Mouse (Mus musculus) embryonic facial prominence, embryonic 12.5 days (tissue): ENCODE results near the gene Atf6. TPM values are rescaled to one million over a fixed set of nuclear protein-coding genes. Genes with fewer than 3 reads are reported as not detected.
A peak's percentile ranks its signal among the peaks of the same experiment; 100 is the strongest.

Source experiments
- ATAC-seq: fragments of 200-750 bp; cut with Nextera tagmentation; 2 replicates; pipeline ENCODE4 v1.8.0; 2017; ENCODE audit not compliant: insufficient number of reproducible peaks, insufficient read depth, low FRiP score, low TSS enrichment
- H3K27ac ChIP-seq: fragments of 300-500 bp; sonication (generic); 2 replicates; pipeline ENCODE4 v1.5.1; 2016; ENCODE audit warnings: mild to moderate bottlenecking
- H3K27me3 ChIP-seq: fragments of 300-500 bp; sonication (generic); 2 replicates; pipeline ENCODE4 v1.6.1; 2016; ENCODE audit warnings: mild to moderate bottlenecking, moderate library complexity
- H3K36me3 ChIP-seq: fragments of 300-500 bp; sonication (generic); 2 replicates; pipeline ENCODE4 v1.6.1; 2016; ENCODE audit warnings: mild to moderate bottlenecking
- H3K4me1 ChIP-seq: fragments of 300-500 bp; sonication (generic); 2 replicates; pipeline ENCODE4 v1.6.1; 2016
- H3K4me2 ChIP-seq: fragments of 300-500 bp; sonication (generic); replicated peaks from 2 replicates; pipeline ENCODE4 v1.6.1; 2016; ENCODE audit warnings: mild to moderate bottlenecking, moderate library complexity
- H3K4me3 ChIP-seq: fragments of 300-500 bp; sonication (generic); 2 replicates; pipeline ENCODE4 v1.5.1; 2016; ENCODE audit warnings: mild to moderate bottlenecking
- H3K9ac ChIP-seq: fragments of 300-500 bp; sonication (generic); 2 replicates; pipeline ENCODE4 v1.6.1; 2016; ENCODE audit warnings: mild to moderate bottlenecking, moderate library complexity
- H3K9me3 ChIP-seq: fragments of 300-500 bp; sonication (generic); 2 replicates; pipeline ENCODE4 v1.6.1; 2016; ENCODE audit warnings: mild to moderate bottlenecking, moderate library complexity
- WGBS: fragments of 180-500 bp; shearing (Covaris S2); methylation state at CpG from one replicate; pipeline ENCODE4 v1.1.7; 2016; 5-methylcytosine and 5-hydroxymethylcytosine counted together
- polyA plus RNA-seq: library from polyadenylated mRNA; unstranded; fragments of >200 nt; fragmentation: Nextera tagmentation; extraction: Ambion mirVana; gene quantifications from 2 replicates; pipeline ENCODE4 v1.2.1, GENCODE M21; 2016

Gene Atf6
- polyA plus RNA-seq, 1 experiment from 2014 or later = 9.1 TPM

DNA sequence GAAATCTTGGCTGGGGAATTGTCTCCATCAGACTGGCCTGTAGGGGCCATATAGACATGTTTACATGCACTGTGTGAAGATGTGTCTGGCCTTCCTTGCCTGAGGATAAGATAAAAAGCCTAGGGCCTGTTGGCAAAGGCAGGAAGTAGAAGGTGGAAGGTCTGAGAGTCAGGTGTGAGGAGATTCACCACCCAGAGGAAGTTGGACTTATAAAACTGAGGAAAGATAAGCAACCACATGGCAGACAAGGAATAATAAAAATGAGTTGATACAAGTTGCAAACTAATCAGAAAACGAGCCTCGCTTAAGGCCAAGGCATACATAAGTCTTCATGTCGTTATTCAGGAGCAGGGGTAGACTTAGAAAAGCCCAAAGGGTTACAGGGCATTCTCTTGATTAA is 8.1 kb upstream of the Atf6 start:
- H3K4me1 ChIP-seq = no peaks in the 10 kb centered on the region
- H3K9ac ChIP-seq = no peak overlapping the region
- H3K27me3 ChIP-seq = no peaks in the 10 kb centered on the region
- no peak overlapping the region for H3K4me3 ChIP-seq
- H3K36me3 ChIP-seq = peaks cover 49% of the 10 kb centered on the region
- H3K27ac ChIP-seq = no peak overlapping the region
- H3K4me2 ChIP-seq = no peak overlapping the region
- no peak for ATAC-seq
- H3K9me3 ChIP-seq = no peaks in the 10 kb centered on the region
- 88% methylated on average over 3 of the region's 3 CpGs for WGBS

DNA sequence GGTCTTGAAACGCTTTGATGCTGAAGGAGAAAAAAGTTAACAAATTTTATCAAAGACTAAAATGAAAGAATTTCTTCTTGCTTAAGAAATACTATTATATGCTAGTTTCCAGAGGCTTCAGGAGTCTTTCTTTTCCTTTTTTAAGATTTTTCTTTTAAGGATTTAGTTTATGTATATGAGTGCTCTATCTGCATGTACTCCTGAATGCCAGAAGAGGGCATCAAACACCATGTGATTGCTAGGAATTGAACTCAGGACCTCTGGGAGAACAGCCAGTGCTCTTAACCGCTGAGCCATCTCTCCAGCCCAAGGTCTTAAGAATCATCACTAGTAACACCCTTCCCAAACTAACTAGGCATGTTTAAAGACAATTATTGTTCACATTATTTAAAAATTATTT is 4.4 kb upstream of the Atf6 start:
- Histone ChIP-seq H3K4me3 (no peak overlapping the region), H3K9me3 (no peaks in the 10 kb centered on the region), H3K27ac (no peak overlapping the region), H3K27me3 (no peaks in the 10 kb centered on the region), H3K4me1 (peaks cover 2% of the 10 kb centered on the region; the same call in 1 of the 2 replicates), H3K36me3 (peaks cover 32% of the 10 kb centered on the region), H3K4me2 (no peak overlapping the region), H3K9ac (no peak overlapping the region)
- 90% methylated on average over 2 of the region's 2 CpGs for WGBS
- ATAC-seq = no peak

DNA sequence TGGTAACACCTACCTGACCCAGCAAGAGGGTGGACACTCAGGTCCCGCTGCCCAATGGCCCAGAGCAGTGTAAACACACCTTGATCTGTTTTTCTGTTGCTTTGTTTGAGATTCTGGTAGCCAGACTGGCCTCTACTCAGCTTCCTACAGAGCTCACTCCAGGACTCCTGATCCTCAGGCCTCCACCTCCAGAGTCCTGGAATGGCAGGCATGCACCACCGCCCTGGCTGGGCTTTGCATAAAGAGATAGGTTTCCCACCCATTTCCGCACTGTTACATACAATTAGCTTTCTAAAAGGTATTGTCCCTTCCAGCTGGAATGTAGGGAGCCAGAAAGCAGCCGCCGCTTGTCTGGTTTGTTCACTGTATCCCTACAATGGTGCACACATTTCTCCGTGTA is 3.8 kb upstream of the Atf6 start:
- no peak for ATAC-seq
- Histone ChIP-seq H3K9me3 (no peaks in the 10 kb centered on the region), H3K4me1 (peaks cover 6% of the 10 kb centered on the region; the same call in 1 of the 2 replicates), H3K9ac (no peak overlapping the region), H3K4me2 (no peak overlapping the region), H3K27ac (no peak overlapping the region), H3K36me3 (peaks cover 26% of the 10 kb centered on the region), H3K4me3 (no peak overlapping the region), H3K27me3 (no peaks in the 10 kb centered on the region)
- 87% methylated on average over 6 of the region's 6 CpGs for WGBS

DNA sequence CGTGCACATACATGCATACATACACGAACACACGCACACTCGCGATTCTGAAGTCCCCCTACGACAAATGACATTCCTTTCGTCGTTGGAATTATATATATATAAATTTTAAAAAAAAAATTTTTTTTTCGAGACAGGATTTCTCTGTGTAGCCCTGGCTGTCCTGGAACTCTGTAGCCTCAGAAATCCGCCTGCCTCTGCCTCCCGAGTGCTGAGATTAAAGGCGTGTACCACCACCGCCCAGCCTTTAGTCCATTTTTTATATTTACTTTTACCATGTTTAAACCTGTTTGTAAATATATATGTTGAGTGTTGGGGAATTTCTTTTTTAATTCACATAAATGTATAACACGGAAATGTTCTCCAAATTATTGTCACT is 1.3 kb upstream of the Atf6 start:
- Histone ChIP-seq H3K9me3 (no peaks in the 10 kb centered on the region), H3K27me3 (no peaks in the 10 kb centered on the region), H3K4me3 (peak overlapping the region; percentile 93), H3K9ac (peak overlapping the region; percentile 47), H3K36me3 (peaks cover 14% of the 10 kb centered on the region), H3K4me1 (peaks cover 6% of the 10 kb centered on the region; the same call in 1 of the 2 replicates), H3K27ac (no peak overlapping the region), H3K4me2 (peak overlapping the region; percentile 84)
- ATAC-seq = no peak
- WGBS = 16% methylated on average over 14 of the region's 14 CpGs

DNA sequence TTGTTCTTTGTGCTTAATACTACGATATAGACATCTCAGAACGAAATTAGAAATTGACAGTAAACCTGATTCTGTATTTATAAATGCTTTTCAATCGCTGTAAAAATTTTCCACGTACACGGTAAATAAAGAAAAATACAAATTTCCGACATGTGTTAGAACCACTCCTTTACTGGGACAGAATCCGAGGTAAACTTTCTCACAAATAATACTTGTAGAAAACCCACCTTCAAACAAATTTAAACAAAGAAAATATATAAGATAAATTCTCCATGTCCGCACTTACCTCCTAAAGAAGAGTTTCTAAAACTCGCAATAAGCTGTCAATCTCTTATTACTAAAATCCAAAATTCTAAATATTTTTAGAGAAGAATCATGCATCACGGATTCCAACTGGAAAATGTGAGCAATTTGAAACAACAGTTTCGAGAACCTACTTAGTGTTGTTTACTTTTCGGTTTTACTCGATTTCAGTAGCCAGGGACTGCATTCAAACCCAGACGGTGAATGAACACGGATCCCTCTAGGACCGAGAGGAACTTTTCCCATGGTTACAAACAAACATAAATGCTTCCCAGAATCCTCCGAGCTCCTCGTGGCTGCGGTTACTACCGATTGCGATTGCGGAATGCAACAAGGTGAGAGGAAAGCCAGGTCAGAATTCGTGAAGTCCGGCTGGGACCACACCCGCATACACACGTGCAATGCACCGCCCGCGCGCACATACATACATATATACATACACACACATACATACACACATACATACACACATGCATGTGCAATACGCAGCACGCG is 735 bp upstream of the Atf6 start:
- under 1% methylated on average over 33 of the region's 33 CpGs for WGBS

DNA sequence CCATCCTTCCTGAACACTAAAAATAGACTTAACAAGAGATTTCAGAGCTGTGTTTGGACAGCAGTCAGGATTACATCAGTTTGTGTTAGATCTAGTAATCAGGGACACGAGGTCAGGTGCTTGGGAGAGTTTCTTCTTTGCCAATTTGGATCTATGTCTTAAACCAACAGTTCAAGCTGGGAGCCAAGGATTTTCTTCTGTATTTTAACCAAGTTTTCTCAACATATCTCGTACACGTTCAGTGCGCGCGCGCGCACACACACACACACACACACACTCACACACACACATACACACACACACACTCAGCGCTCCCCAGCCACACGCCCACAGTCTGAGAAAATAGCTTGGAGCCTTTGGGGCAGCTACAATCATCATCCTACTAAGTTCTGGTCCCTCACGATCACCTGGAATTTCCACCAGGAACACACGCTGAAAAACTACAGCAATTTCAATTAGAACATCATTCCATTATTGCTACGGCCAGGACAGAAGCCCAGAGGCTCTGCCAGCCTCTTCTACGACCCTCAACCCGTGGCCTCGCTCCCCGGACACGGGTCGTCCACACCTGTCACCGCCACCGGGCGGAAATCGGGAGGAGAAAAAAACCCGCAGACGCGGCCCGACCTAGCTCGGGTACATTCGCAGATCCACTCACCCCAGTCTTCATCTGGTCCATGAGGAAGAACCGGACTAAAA is 430 bp downstream of the Atf6 start:
- H3K27ac ChIP-seq = peak overlapping the region; percentile 73
- WGBS = 4% methylated on average over 30 of the region's 30 CpGs
- no peaks in the 10 kb centered on the region for H3K27me3 ChIP-seq
- no peaks in the 10 kb centered on the region for H3K9me3 ChIP-seq
- H3K4me1 ChIP-seq = peaks cover 6% of the 10 kb centered on the region; the same call in 1 of the 2 replicates
- peak overlapping the region; percentile 93 for H3K4me3 ChIP-seq
- H3K9ac ChIP-seq = peak overlapping the region; percentile 75
- H3K4me2 ChIP-seq = peak overlapping the region; percentile 84
- ATAC-seq = peak; percentile 30; the same call in 1 of the 2 replicates
- peaks cover 7% of the 10 kb centered on the region; the same call in 1 of the 2 replicates for H3K36me3 ChIP-seq

More for the DNA sequence above, 735 bp upstream of the Atf6 start:
- no peaks in the 10 kb centered on the region for H3K27me3 ChIP-seq
- no peaks in the 10 kb centered on the region for H3K9me3 ChIP-seq
- H3K36me3 ChIP-seq = peaks cover 14% of the 10 kb centered on the region
- H3K27ac ChIP-seq = no peak overlapping the region
- H3K4me3 ChIP-seq = peak overlapping the region; percentile 93
- peak; percentile 76 for ATAC-seq
- peak overlapping the region; percentile 75 for H3K9ac ChIP-seq
- H3K4me1 ChIP-seq = peaks cover 6% of the 10 kb centered on the region; the same call in 1 of the 2 replicates
- H3K4me2 ChIP-seq = peak overlapping the region; percentile 84

DNA sequence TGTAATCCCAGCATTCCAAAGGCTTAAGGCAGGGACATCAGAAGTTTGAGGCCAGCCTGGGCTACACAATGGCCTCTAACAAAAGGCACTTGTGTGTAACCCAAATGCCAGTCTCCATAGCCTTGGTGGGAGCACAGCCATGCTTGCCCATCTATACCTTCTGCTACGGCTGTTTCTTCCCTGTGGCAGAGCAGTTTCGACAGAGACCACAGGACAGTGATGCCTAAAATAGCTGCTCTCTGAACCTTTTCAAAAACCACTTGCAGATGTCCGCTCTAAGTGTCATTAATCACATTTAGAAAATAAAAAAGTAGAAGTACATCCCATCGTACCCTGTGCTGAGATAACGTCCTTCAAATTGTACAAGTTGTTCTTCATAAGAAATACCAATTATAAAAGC is 2.2 kb downstream of the Atf6 start:
- no peaks in the 10 kb centered on the region for H3K27me3 ChIP-seq
- WGBS = 81% methylated on average over 5 of the region's 5 CpGs
- H3K27ac ChIP-seq = no peak overlapping the region
- no peak overlapping the region for H3K4me2 ChIP-seq
- no peak overlapping the region for H3K4me3 ChIP-seq
- H3K4me1 ChIP-seq = peaks cover 6% of the 10 kb centered on the region; the same call in 1 of the 2 replicates
- no peaks in the 10 kb centered on the region for H3K9me3 ChIP-seq
- H3K36me3 ChIP-seq = no peaks in the 10 kb centered on the region
- no peak for ATAC-seq
- H3K9ac ChIP-seq = no peak overlapping the region

DNA sequence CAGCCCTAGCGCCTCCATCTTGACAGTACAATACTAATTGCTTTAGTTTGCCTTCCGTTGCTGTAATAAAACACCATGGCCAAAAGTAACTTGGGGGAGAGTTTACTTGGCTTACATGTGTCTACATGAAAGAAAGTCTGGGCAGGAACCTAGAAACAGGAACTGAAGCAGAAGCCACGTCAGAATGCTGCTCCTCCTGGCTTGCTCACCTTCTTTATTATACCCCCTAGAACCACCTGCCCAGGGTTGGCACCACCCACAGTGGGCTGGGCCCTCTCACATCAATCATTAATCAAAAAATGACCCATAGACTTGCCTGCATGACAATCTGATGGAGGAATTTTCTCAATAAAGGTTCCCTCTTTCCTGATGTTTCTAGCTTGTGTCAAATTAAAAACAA is 2.8 kb downstream of the Atf6 start:
- Histone ChIP-seq H3K9me3 (no peaks in the 10 kb centered on the region), H3K4me1 (peaks cover 6% of the 10 kb centered on the region; the same call in 1 of the 2 replicates), H3K4me3 (no peak overlapping the region), H3K27me3 (no peaks in the 10 kb centered on the region), H3K27ac (no peak overlapping the region), H3K9ac (no peak overlapping the region), H3K4me2 (no peak overlapping the region), H3K36me3 (no peaks in the 10 kb centered on the region)
- ATAC-seq = no peak
- WGBS = 86% methylated on average over 3 of the region's 3 CpGs

DNA sequence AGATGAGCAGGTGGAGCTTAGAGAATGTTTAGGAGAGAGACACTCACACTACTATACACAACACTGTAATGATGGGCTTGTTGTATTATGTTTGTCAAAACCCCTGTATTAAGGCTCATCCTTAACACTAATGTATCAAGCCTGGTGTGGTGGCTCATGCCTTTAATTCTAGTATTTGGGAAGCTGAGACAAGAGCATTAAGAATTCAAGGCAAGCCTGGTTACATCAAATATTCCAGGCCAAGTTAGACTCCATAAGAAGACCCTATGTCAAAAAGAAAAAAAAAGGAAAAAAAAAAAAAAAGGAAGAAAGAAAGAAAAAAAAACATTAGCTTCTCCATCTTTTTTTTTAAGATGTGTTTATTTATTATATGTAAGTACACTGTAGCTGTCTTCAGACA is 3.3 kb downstream of the Atf6 start:
- H3K4me1 ChIP-seq = peaks cover 6% of the 10 kb centered on the region; the same call in 1 of the 2 replicates
- no peaks in the 10 kb centered on the region for H3K27me3 ChIP-seq
- ATAC-seq = no peak
- no peak overlapping the region for H3K4me2 ChIP-seq
- no peak overlapping the region for H3K9ac ChIP-seq
- H3K36me3 ChIP-seq = no peaks in the 10 kb centered on the region
- H3K27ac ChIP-seq = no peak overlapping the region
- no peaks in the 10 kb centered on the region for H3K9me3 ChIP-seq
- no peak overlapping the region for H3K4me3 ChIP-seq

DNA sequence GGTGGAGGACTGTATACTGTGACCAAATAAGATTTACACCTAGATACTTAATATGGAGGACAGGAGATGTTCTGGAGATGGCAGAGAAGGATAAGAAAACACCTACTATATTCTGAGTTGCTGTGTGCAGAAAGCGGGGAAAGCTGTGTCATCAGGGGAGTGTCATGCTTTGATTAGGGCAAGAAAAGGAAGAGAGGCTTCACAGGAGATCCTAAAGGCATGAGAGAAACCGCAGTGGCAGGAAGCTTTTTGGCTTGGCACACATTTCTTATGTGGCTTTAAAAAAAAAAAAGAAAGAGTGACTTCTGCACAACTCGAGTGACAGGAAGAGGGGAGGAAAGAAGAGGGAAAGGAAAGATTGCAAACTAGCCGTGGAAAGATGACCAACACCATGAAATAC is 4.5 kb downstream of the Atf6 start:
- no peaks in the 10 kb centered on the region for H3K27me3 ChIP-seq
- no peak for ATAC-seq
- H3K9me3 ChIP-seq = no peaks in the 10 kb centered on the region
- H3K4me3 ChIP-seq = no peak overlapping the region
- H3K4me1 ChIP-seq = peaks cover 6% of the 10 kb centered on the region; the same call in 1 of the 2 replicates
- no peak overlapping the region for H3K4me2 ChIP-seq
- 68% methylated on average over 4 of the region's 4 CpGs for WGBS
- H3K36me3 ChIP-seq = no peaks in the 10 kb centered on the region
- no peak overlapping the region for H3K27ac ChIP-seq
- no peak overlapping the region for H3K9ac ChIP-seq

DNA sequence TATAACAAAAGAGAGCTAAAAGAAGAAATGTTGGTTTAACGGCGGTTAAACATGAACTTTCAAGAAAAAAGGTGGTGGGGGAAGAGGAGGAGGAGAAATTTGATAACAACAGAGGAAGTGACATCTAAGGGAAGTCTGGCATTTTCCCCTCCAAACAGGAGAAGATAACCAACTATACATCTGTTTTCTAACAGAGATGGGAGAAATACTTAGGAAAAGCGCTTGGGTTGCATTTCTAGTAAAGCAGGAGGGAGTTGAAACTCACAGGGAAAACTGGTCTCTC is 5.2 kb downstream of the Atf6 start:
- WGBS = 68% methylated on average over 3 of the region's 3 CpGs

More for the DNA sequence above, 5.2 kb downstream of the Atf6 start:
- H3K9me3 ChIP-seq = no peaks in the 10 kb centered on the region
- H3K27ac ChIP-seq = no peak overlapping the region
- H3K4me1 ChIP-seq = peaks cover 6% of the 10 kb centered on the region; the same call in 1 of the 2 replicates
- no peaks in the 10 kb centered on the region for H3K36me3 ChIP-seq
- no peak for ATAC-seq
- H3K4me3 ChIP-seq = no peak overlapping the region
- H3K9ac ChIP-seq = no peak overlapping the region
- H3K4me2 ChIP-seq = no peak overlapping the region
- no peaks in the 10 kb centered on the region for H3K27me3 ChIP-seq
